Mouse (Mus musculus) brain, embryonic 14.5 days (tissue): ENCODE measurements around the gene Usp49.

Source experiments
- CTCF ChIP-seq: fragments of 200-500 bp; IDR thresholded peaks from 2 replicates; pipeline ENCODE4 v1.5.1; 2012; ENCODE audit warnings: inconsistent platforms, mild to moderate bottlenecking, moderate library complexity, borderline replicate concordance; ENCODE audit not compliant: insufficient read depth, insufficient read length; ENCODE audit errors: extremely low read depth
- POLR2A ChIP-seq: fragments of 200-500 bp; IDR thresholded peaks from 2 replicates; pipeline ENCODE4 v1.6.1; 2012; ENCODE audit warnings: mild to moderate bottlenecking, inconsistent platforms, borderline replicate concordance; ENCODE audit not compliant: poor library complexity, insufficient read depth, insufficient read length, severe bottlenecking; ENCODE audit errors: extremely low read depth

- TF ChIP-seq CTCF: no peak
- TF ChIP-seq POLR2A: no peak
Measured at GRCm38 (mm10) chr17:47655697-47656096, 25.2 kb downstream of the Usp49 start.
